Mouse (Mus musculus) right cerebral cortex, postnatal 25 days (tissue): ENCODE results near the gene Zfp64.
"Not testable (repeated sequence)": the region's sequence is repeated elsewhere in the genome, so short reads cannot be mapped to it uniquely, and the experiment has no call there.

Experiments
- DNase-seq: peaks from one replicate; pipeline ENCODE4 v3.0.0; 2022

Gene Zfp64

DNA sequence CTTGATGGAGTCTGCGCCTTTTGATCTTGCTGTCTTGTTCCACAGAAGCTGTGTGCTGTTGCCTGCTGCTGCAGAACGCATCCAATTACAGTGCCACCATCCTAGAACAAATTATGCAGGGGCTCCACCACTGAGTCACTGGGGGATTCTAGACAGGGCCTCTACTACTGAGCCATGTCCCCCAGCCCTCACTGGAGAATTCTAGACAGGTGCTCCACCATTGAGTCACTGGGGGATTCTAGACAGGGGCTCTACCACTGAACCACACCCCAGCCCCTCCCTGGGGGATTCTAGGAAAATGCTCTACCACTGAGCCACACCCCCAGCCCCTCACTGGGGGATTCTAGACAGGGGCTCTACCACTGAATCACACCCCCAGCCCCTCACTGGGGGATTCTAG, 63.3 kb downstream of the Zfp64 start:
- no peak for DNase-seq

DNA sequence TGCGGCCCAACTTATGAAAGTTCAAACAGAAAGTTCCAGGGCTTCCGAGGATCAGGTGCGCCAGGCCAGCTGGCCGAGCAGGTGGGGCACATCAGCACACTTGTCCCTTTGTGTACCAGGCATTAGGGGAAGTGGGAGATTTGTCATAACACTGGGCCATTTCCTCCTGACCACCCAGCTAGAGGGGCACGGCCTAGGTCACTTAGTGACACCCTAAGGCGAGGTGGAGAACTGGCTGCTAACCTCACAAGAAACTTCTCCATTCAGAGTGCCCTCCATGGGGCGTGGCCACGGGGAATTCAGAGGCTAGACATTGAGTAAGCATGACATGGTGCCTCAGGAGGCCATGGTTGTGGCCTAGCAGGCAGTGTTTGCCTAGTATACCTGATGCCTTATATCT, 70.7 kb downstream of the Zfp64 start:
- DNase-seq = no peak

DNA sequence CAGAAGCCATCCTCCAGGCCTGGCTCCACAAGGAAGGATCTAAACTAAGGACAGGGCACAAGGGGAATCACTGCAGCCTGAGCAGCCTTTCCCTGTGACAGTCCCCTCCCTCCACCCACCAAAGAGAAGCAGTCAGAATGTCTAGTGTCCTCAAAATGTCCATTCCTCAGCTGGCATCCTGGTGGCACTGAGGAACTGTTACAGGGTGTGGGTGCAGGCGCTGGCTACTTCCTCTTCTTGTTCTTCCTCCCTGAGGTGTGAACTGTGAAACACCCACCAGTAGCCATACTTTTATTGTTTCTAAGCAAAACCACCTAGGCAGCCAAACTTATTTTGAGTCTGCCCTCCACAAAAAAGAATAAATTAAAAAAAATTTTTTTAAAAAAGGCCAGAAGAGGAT, 72.4 kb downstream of the Zfp64 start:
- no peak for DNase-seq

DNA sequence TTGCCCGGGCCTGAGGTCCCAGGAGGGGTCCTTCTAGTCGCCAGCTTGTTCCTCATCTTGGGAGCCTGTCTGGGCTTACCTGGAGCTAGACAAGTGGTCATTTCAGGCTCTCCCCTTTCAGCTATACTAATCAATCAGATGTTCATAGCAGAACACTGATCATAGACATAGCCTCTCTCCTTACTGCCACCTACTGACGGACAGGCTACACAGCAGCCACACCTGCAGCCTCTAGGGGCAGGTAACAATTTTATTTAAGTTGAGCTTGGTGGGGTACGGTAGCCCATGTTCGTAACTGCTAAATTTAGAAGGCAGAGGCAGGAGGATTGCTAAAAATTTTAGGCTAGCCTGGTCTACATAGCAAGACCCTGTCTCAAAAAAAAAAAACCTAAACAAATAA, 73.5 kb downstream of the Zfp64 start:
- no peak for DNase-seq

DNA sequence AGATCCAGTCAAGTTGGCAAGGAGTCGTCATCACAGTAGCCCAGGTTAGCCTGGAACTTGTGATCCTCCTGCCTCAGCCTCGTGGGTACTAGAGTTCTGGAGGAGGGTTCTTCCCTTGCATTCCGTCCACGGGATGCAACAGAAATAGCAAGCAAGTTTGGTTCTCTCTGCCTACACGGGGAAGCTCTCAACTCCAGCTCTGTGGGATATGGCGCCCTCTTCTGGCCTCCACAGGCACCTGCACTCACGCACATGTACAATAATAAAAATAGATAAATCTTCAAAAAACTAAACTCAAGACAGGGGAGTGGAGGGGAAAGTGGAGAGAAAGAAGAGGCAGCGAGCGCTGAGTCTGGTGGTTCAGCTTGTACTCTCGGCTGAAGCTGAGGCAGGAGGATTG, 75.8 kb downstream of the Zfp64 start:
- DNase-seq = no peak

DNA sequence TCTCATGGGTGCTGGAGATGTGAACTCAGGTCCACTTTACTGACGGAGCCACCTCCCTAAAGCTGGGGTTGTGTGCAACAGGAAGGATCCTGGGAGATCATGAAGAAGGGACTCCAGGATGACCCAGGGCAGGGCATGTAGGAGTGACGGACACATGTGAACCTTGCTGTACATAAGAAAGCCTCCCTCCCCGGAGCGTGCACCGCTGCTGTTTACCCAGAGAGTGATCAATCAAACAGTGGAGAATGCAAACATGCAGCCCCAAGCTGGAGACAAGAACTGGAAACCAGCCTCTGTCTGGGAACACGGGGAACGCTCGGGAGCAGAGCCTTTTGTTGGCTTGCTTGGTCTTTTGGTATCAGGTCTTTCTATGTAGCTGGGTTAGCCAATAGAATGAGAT, 76.7 kb downstream of the Zfp64 start:
- no peak for DNase-seq

DNA sequence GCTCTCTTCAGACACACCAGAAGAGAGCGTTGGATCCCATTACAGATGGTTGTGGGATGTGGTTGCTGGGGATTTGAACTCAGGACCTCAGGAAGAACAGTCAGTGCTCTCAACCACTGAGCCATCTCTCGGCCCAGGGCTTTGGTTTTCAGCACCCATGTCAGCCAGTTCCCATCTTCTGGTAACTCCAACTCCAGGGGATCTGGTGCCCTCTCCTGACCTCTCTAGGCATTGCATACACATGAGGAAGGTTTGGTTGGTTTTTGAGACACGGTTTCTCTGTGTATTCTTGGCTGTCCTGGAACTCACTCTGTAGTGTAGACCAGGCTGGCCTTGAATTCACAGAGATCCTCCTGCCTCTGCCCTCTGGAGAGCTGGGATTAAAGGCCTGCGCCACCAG, 77.2 kb downstream of the Zfp64 start:
- DNase-seq = no peak

DNA sequence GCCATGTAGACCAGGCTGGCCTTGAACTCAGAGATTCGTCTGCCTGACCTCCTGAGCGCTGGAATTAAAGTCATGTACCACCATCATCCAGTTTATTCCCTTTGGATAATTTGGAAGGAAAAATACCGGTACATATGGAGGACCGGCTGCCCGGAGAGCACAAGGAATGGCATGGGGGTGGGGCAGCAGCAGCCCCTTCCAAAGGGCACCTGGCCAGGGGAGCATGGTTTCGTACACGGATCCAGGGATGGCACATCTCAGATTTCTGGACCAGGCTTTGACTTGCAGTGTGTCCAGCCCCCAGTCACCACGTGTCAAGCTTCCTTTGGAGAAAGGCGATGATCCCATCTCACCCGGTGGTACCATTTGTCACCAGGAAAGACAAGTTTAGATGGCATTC, 78.8 kb downstream of the Zfp64 start:
- no peak for DNase-seq

DNA sequence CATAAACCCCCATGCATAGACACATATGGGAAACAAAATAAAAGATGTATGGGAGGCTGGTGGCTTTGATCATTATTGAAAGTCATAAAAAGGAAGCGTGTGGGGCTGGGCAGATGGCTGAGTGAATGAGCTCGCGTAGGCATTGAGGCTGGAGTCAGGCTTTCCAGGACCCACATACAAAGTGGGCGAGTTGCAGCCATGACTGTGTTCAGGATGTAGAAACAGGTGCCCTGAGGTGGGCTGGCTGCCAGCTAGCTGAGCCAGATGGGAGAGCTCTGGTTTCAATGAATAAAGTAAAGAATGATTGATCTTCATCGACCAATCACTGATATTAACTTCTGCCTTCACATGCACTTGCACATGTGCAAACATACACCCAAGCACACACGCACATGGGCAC, 80.9 kb downstream of the Zfp64 start:
- peak; percentile 34 for DNase-seq

DNA sequence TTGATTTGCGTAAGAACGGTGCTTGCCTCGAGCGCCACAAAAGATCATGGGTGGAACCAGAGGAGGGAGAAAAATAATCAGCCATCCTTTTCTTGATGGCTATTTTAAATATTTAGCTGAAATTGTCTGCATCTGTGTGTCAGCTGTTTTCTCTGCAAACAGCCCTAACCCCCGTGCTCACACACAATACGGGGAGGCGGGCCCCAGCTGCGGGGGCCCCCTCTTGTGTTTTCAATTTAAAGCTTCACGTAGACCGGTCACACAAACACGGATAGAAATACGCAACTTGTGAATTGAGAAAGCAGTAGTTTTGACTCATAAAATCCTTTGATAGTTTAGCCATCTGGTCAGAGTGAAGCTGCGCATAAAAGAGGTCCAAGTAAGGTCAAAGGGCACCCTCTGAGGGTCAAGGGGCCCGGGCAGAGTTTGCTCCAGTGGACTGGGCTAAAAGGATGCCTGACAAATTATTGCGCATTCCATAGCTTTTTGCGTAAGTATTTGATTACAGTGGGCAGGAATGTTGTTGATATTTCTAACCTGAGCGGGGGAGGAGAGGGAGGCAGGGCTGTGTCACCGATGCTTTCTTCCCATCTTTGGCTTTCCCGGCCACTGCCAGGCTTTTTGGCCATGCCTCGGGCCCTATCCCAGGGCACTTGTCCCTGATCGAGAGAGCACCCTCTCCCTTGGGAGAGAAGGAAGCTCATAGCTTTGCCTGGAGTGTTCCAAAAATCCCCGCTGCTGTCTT, 83.4 kb downstream of the Zfp64 start:
- DNase-seq = no peak

DNA sequence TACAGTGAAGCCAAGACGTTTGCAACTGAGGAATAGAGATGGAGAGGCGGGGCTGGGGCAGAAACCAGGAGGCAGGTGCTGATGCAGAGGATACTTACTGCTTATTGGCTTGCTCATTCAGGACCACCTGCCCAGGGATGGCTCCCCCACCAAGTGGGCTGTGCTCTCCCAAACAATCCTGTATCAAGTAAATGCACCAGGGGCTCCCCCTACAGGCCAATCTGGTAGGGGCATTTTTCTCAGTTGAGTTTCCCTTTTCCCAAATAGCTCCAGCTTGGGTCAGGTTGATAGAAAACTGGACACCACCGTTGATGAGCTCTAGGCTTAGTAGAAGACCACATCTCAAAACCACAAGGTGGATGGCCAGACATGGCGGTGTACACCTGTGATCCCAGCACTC, 84.9 kb downstream of the Zfp64 start:
- no peak for DNase-seq

DNA sequence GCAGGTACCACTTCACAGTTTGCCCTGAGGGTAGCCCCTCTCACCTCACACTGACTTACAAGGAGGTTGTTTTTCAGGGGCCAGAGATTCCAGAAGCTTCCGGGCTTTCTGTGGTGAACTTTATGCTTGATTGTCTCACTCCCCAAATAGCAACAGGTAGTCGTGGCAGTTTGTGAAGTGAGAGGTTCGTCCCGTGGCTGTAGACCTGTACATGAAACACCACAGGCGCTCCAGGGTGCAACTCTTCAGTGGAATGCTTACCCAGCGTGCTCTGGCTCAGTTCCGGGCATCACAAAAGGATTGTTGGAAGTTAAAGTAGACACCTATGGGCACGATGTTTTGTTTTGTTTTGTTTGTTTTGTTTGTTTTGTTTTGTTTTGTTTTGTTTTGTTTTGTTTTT, 88.4 kb downstream of the Zfp64 start:
- DNase-seq = no peak

DNA sequence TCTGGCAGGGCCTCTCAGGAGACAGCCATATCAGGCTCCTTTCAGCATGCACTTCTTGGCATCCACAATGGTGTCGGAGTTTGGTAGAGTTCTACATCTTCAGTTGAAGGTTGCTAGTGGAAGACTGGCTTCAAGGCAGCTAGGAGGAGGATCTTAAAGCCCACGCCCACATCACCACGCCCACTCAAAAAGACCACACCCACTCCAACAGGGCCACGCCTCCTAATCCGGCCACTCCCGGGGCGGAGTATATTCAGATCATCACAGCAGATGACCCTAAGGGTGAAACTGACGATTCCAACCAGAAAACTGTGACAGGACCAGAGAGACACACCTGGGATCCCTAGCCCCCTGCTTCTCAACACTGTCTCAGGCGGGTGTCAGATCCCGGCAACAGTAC, 89.0 kb downstream of the Zfp64 start:
- no peak for DNase-seq

DNA sequence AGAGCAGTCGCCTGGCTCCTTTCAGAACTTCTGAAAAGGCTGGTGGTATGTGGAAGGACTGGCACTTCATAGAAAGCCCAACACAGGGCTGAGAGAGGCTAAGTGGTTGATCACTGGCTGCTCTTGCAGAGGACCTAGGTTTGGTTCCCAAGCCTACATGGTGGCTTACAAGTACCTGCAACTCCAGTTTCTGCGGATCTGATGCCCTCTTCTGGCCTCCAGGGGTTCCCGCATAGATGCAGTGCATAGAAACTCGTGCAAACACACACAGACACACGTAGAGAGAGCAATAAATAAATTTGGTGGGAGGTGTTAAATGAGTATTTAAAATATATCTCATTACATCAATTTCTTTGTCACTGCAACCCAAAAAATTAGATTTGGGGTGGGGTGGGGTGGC, 90.5 kb downstream of the Zfp64 start:
- DNase-seq = no peak

DNA sequence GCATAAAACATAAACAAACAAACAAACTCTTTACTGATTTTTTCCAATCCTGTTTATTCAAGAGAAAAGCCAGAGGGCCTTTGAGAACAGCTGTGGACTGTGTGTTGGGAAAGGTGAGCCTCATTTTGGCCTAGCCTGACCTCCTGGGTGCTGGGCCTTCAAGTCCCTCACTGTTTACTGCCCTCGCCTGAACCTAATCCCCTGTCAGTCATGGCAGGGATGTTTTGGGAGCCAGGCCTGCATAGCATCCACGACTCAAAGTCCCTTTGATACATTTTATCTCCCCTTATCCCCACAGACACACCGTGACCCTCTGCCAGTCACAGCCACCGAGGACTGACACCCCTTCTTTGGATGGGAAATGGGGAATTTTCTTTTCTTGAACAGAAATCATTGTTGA, 92.7 kb downstream of the Zfp64 start:
- DNase-seq = no peak

DNA sequence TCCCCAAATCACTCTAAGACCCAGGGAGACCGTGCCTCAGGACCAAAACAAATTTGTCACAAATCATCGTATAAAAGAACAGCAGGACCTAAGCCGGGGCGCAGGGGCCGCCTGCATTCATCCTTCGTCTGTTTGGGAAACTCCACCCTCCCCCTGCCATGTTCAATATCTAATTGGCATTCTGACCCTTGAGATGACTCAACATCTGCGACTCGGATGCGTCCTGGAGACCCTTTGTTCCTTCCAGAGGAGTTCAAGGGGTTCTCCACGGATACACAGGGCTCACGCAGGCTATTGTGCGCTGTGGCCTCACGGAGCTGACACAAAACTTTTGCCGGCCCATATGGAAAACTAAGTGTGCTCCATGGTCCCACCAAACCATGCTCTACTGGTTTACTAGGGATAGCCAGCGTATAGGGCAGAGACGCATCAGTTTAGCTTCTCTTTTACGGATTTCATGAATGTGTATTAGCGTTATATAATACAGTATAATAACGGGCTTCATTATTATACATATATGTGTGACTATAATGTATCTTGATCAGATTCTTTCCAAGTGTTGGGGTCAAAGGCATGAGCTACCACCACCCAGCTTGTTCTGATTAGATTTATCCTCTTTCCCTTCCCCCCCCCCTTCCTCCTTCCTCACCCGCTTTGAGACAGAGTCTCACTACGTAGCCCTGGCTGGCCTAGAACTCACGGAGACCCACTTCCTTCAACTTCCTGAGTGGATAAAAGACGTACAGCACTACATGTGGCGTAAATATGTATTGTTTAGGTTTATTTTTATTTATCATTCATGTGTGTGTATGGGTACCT, 94.3 kb downstream of the Zfp64 start:
- DNase-seq = no peak

DNA sequence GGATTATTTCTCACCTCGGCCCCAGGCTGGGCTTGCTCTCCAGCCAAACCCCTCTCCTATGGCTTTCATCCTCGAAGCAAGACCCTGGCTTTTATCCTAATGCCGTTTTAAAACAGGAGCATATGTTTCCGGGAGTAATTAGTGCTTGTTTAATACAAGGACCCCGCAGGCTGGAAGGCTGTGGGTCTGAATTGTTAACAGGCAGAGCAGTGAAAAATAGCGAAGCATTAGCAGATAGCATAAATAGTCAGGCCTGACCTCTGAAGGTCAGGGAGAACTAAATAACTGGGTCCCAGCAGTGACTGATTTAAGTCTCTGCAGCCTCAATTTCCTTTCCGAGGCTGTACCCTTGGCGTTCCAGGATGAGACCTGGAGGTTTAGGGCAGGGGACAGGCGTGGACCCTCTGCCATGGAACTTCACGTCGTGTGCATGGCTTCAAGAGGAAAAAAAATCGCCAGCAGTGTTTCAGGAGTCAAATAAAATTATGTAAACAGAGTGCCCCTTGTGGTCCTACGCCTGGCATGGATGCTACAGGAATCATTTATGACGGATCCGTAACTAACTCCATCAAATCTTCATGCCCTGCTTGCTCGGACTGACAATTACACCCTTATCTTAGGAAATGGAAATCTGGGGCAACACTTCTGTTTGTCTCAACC, 95.2 kb downstream of the Zfp64 start:
- DNase-seq = no peak

DNA sequence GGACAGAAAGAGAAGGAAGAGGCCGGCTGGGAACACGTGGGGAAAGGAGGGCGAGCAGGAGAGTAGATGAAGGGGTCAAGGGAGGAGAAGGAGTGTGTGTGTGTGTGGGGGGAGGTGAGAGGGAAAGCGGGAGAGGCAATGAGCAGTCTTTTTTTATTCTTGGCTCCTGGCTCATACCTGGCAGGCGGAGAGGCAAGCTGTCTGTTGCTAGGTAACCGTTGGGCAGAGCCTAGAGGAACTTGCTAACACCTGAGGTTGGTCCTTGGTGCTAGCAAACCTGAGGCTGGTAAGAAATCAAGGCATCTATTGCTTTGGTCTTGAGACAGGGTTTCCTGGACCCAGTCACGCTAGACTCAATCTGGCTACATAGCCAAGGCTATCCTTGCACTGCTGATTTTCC, 98.7 kb downstream of the Zfp64 start:
- DNase-seq = no peak

DNA sequence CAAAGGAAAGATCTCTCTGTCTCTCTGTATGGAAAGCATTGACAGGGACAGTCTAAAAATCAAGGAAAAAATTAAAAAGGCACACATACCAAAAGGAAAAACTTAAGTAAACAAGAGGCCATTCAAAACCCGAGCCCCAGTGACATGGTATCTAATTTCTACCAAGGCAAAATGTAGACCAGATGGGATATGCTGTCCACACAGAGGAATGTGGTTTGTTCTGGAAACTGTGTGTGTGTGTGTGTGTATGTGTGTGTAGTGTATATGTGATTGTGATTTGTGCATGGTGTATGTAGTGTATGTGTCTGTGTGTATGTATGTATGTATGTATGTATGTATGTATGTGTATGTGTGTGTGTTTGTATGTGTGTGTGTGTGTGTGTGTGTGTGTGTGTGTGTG, 100.6 kb downstream of the Zfp64 start:
- DNase-seq = no peak

DNA sequence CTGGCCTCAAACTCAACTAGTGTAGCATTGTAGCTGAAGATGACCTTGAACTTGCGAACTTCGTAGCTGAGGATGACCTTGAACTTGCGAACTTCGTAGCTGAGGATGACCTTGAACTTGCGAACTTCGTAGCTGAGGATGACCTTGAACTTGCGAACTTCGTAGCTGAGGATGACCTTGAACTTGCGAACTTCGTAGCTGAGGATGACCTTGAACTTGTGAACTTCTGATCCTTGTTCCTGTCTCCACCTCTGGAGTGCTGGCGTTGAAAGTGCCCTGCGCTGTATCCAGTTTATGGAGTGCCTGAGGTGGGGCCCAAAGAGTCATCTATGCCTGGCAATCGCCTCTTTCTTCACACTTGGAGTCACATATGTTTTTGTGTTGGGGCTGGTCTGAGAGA, 101.5 kb downstream of the Zfp64 start:
- DNase-seq = not testable (repeated sequence)

DNA sequence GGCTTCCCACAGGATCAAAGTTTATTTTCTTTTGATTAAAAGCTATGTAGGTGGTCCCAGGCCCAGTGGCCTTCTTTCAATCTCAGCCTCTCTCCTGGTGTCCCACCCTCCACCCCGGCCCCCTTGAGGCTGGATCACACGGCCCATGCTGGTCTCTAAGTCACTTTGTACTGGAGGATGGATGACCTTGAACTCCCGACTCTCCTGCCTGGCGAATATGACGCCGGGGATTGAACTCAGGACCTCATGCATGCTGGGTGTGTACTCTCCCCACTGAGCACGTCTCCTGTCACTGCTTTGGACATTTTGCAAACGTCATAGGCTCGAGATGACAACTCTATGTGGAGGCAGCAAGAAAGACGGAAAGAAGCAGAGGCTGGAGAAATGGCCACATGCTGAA, 103.8 kb downstream of the Zfp64 start:
- no peak for DNase-seq

DNA sequence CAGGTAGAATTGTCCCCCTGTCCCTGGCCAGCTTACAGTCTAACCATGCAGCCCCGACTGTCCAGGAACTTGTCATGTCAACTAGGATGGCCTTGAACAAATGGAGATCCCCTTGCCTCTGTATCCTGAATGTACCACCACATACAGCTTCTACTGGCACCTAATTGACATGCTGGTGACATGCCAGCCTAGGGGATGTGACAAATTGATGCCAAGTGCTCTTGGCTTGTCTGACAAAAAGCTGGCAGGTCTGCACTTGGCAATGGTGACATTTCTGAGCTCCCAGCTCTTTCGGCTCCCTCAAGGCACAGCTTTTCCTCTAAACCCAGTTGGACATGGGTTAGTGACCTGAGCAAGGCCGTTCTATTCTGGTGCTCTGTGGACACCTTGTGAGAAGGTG, 106.8 kb downstream of the Zfp64 start:
- DNase-seq = no peak

DNA sequence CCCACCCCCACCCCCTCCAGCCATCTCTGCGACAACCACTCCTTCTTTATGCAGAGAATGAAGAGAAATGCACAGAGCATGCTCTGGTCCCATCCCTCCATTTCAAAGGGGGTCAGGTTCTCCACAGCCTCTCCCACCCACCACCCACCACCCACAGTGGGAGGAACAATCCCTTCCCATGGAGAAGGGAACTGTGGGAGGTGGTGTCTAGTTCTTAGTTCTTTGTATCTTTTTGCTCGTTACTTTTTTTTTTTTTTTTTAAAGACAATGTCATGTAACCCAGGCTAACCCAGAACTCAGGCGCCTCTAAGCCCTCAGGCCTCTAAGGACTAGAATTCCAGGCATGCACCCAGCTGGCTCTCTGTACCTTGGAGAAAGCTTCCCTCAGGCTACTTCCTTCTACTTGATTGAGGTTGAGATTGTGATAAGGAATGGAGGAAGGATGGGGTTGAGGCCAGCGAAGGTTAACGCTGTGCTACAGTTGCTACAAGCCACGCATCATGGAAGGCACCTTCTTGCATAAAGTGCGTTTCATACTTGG, 109.1 kb downstream of the Zfp64 start:
- no peak for DNase-seq
